Mouse (Mus musculus) adrenal gland, adult 18-20 months (tissue): ENCODE data around the gene Pphln1. TPM values are rescaled to one million over a fixed set of nuclear protein-coding genes. Genes with fewer than 3 reads are reported as not detected.

ENCODE experiments used
- DNase-seq, 2 experiments: peaks; one replicate each; pipeline ENCODE4 v3.0.0; 2021 to 2022; ENCODE audit warnings: low spot score in 2 of 2
- total RNA-seq, 2 experiments: library from RNA; stranded (reverse); gene quantifications; 1 replicate in 1 of 2; 2 replicates in 1 of 2; pipeline ENCODE4 v1.2.3; 2021

Pphln1 gene
- total RNA-seq, 2 experiments from 2014 or later = 35.1 to 37.9 TPM

DNA sequence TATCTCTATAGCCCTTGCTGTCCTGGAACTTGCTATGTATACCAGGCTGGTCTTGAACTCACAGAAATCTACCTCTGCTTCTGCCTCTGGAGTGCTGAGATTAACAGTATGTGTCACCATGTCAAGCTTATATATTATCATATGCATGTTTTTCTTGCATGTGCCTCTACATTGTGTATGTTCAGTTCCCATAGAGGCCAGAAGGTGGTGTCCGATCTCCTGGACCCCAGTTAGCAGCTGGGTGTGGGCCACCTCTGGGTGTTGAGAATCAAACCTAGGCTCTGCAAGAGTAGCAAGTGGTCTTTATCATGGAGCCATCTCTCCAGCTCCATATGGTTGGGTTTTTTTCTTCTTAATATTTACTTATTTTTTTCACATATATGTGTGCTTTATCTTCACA is 24.4 kb downstream of the Pphln1 start:
- no peak for DNase-seq

DNA sequence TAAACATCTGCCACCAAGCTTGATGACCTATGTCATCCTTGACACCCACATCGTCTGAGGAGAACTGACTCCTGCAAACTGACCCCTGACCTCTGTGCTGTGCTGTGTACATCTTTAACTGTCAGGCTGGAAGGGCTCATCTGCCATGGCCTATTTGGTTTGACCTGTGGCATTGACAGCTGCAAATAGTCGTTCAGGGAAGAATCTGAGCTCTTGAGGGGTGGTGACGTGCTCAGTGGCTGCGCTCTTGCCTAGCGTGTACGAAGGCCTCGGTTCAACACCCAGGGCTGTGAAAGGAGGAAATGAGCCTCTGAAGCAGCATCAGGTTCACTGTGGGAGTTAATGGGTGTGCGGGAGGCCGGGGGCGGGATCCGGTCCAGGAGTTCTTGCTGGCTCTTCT is 35.7 kb downstream of the Pphln1 start:
- no peak for DNase-seq

DNA sequence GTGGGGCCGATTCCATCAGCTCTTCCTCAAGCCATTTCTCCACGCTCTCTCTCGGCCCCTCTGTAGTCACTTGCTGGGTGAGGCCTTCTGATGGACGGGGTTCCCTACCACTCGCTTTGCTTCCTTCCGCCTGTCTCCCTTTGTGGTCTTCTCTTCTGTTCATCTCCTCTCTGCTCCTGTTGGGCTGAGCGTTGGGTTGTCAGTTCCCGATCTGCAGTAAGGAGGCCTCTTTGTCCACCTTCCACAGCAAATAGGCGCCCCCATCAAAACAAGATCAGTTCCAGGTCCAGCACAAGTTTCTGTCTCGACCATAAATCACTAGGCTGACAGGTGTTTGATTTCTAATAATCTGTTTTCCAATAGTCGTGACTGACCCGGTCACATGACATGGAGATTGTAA is 37.8 kb downstream of the Pphln1 start:
- DNase-seq = no peak

DNA sequence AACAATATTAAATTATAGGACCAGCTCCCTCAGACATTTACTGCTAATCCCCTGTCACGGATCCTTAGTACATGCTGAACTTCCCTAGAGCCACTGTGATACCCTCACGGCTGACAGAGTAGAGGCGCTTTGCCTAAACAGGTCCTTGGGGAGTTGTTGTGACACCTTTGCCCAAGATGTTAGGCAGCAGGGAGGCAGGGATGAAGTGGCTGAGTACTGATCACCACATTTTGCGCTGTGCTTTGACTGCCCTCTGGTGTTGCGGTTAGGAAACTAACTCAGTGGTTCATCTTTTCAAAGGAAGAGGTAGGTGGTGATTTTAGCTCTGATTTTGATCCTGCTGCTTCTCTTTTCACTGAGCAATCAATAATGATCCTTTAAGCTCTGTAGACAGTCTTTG is 40.5 kb downstream of the Pphln1 start:
- peak; percentile 51 to 53 for DNase-seq

DNA sequence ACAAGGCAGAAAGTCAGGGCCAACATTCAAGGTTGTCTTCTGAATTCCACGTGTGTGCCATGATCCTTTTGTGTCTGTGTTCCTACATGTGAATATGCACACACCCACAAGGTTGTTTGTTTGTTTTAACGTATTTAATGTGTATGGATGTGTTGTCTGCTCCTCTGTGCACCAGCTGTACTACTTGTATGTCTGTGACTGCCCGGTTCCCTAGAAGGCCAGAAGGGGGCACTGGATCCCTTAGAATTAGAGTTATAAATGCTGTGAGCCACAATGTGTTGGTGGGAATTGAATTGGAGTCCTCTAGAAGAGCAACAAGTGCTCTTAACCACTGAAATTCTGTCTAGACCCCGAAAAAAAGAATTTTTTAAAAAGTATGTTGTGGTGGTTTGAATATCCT is 44.1 kb downstream of the Pphln1 start:
- DNase-seq = no peak

DNA sequence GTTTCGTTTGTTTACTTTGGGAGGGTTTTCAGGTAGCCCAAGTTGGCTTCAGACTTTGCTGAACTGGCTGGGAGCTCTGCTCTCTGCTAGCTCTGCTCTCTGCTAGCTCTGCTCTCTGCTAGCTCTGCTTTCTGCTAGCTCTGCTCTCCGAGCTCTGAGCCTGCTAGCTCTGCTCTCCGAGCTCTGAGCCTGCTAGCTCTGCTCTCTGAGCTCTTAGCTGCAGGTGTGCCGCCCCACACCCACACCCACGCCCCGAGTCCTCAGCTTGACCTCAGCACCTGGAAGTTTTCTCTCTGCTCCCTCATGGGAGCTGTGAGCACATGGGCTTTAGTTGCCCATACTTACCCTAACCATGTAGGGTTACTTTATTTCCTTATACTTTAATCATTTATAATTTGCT is 45.5 kb downstream of the Pphln1 start:
- no peak for DNase-seq

DNA sequence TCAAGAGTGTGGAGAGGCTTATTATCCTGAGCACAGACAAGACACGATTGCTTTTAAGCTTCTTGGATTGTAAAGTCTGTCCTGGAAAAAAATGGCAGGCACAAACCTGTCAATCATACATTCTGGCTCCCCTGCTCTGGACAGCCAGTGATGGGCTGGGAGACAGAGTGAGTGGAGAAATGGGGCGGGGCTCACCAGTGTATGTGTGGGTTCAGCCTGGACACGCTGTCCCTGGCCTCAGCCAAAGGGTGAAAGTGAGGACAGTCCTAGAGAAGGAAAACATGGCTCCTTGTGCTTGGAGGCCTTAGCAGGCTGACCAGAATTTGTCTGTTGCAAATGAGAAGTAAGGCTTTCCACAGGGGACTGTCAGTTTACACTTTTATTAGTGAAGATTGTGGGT is 50.7 kb downstream of the Pphln1 start:
- no peak for DNase-seq

DNA sequence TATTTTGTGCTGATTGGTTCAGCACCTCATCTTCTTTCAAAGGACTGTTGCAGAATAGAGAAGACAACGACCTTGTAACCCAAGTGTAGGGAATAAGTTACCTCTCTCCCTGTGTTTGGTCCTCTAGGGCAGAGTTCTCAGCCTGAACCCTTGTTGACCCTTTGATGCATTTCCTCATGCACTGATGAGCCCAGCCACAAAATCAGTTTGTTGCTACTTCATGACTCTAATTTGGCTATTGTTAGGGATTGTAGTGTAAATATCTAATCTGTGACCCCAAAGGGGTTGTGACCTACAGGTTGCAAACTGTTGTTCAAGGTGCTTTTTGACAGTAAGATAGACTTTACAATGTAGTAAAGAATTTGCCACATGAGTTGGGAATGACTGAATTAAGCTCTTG is 55.1 kb downstream of the Pphln1 start:
- DNase-seq = no peak

DNA sequence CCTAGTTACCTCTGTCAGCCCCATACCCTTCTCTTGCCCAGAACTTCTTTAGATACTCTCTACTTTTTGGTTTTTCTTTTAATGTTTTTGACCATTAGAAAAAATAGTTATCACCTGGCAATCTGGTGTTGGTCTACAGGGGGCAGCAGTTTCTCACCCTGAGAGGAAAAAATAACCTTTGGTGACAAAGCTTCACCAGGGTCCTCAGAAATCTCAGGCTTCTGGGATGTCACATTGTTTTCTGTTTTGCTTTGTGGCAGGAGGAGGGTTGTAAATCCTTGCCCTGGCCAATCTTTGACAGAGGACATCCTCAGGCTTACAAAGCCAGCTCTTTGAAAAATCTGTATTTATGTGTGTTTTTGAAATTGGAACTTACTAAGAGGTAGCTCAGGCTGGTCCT is 57.9 kb downstream of the Pphln1 start:
- no peak for DNase-seq

DNA sequence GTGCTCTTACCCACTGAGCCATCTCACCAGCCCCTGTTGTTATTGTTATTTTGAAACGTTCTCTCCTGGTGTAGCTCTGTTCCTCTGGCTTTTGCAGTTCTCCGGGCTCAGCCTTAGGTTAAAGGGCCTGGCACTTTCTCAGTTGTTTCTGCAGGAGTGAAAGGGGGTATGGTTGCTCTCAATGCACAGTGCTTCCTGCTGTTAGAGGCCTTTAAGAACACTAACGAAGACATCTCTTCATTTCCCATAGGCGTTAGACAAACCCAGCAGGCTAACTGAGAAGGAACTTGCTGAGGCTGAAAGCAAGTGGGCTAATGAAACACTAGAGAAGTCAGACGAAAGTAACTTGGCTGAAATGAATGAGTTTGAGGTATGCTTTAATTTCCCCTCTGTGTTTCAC is 61.3 kb downstream of the Pphln1 start:
- no peak for DNase-seq

DNA sequence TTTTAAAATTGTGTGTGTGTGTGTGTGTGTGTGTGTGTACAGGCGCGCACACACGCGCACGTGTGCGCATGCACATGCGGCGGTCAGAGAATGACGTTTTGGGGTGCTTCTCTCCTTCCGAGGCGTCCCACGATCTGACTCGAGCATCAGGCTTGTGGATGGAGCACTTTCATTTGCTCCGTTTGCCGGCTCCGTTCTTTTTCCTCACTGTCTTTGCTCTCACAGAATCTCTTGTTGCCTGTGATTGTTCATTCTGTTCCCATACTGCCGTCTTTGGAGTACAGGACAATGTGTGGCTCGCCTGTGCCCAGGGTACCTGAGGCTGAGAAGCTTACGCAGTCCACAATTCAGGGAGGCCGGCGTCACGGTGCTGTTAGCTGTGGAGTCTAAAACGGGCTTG is 62.9 kb downstream of the Pphln1 start:
- no peak for DNase-seq

DNA sequence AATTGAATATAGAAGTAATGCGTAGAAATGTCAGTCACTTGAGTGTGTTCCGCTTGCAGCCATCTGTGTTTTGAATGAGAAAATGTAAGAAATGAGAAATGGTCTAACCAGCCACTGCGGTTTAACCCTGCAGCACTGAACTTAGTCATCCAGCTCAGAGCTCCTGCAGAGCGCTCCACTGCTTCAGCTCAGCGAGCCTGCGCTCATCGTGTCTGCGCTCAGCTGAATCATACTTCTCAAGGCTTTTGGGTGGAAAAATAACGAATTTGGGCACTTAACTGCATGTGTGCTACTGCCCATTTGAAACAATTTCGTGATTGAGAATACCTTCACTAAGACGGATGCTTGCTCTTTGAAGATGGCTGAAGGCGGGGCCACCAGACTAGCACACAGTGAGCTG is 73.5 kb downstream of the Pphln1 start:
- DNase-seq = peak in 1 of 2 experiments; percentile 28

DNA sequence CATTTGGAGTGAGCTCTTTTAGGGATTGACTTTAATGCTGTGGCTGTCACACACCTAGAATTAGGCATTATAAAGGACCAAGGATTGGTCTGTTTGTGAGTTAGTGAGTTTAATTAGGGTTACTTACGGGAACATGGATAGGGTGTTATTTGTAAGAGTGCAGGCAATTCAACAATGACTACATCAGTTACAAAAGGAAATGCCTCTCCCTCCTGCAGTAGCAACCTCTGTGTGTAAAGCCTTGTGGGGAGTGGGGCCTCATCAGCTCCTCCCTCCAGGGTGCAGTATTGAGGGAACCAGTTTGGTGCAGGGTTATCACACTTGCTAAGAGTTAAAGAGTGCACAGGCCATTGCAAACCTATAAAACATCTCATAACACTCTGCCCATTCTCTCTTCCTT is 73.9 kb downstream of the Pphln1 start:
- DNase-seq = no peak

DNA sequence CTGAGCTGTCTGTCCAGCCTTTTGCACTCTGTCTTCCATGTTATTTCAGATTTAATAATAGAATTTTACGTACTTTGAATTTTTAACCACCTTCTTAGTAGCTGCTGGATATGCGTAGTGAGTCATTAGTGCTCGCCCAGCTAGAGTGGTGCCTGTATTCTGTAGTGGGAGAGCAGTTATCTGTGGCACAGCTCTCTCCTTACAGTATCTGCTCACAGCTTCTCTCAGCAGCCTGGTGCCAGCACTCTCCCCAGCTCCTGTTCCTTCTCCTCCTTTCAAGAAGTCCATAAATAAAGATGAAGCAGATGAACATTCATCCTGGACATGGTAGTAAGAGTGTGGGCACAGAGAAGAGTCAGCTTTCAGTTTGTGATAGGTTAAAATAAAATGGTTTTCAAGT is 76.1 kb downstream of the Pphln1 start:
- DNase-seq = no peak

DNA sequence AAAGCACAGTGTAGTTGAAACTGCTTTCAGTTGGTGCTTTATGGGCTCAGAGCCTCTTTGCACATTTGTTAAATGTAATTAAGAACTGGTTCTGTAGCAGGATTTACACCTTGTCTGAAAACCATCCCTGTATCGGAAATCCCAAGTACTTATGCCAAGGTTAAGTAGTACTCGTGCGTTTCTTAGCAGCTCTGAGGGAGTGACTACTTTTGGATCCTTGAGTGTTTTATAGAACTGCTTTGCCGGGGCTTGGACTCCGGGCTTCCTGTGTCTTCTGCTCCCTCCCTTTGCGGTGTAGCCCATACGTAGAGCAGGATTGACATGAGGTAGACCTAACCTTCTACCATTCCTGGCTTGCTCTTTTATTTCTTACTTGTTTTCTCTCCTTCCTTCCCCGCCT is 77.5 kb downstream of the Pphln1 start:
- DNase-seq = no peak

DNA sequence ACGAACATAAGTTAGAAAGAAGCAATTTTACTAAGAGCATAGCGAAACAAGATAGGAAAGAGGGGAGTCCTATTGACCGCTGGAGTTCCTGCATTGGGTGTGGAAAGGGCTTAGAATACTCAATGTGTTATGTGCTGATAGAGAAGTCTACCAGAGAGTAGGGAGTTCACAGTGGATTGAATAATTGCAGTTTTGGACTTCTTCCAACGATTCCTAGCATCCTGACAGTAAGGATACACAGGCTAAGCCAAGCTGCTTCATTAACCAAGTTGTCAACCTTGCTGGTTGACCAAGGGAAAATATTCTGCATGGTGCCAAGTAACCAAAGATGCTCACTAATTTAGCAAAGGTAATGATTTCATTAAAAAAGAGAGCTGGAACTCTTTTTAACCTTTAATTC is 79.6 kb downstream of the Pphln1 start:
- DNase-seq = no peak

DNA sequence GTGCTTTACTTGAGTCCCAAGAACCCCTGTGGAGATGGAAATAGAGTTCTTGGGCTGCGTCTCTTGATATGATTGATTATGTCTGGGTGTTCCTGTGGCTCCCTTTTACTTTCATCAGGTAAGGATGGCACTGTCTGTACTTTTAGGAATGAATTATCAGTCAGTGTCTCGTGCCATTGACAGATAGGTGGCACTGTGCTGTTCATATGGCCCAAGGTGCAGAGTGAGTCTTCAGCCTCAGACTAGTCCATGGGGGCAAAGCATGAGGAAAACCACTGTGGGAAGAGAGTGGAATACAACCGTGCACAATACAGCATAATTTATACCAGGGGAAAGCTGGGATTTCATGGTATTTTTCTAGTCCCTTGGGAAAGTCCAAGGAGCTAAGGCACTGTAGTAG is 80.5 kb downstream of the Pphln1 start:
- no peak for DNase-seq

DNA sequence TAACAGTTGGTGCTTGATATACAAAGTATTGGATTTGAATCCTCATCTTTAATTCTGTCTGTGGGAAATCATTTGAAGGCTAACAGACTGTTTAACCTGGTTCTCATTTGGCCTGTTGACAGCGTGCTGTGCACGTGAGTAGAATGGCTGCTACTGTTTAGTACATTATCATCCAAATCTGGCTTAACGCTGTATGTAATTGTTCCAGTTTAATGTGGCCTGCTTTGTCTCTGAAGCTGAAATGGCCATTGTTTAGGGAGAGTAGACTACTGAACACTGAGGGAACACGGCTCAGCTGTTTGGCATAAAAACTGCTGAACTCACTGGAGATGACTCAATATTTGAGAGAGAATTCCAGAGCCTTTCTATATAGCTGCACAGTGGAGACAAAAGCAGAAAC is 81.3 kb downstream of the Pphln1 start:
- DNase-seq = no peak

DNA sequence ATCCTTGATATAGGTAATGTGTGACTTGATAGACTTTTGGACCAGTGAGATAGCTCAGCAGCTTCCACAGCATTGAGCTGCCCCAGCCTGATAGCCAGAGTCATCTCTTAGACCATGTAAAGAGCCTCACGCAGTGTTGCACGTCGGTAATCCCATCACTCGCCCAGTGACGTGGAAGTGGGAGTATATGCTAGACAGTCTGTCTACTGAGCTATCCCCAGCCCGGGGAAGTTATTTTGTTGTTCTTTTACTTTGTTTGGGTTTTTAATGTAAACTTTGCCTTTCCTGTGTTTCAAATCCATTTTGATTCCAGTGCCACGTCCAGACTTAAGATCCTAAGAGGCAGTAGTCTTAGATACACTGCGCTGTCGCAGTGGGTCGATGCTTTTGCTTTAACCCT is 83.0 kb downstream of the Pphln1 start:
- no peak for DNase-seq

DNA sequence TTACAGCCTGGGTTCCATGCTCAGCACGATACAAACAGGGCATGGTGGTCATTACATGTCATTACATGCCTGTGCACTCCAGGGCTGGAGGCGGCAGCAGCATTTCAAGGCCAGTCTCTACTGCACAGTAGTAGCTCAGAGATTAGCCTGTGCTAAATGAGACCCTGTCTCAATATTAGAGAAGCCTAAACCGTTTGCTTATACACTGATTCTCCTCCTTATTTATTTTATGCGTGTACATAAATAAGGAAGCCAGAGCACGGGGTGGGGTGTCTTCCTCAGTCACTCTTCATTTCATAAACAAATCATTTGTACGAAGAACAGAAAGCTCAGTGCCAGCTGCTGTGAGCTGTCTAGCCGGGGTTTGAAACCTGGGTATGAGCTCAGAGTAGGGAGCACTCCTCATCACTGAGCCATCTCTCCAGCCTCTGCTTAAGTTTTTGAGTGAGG is 86.1 kb downstream of the Pphln1 start:
- no peak for DNase-seq

DNA sequence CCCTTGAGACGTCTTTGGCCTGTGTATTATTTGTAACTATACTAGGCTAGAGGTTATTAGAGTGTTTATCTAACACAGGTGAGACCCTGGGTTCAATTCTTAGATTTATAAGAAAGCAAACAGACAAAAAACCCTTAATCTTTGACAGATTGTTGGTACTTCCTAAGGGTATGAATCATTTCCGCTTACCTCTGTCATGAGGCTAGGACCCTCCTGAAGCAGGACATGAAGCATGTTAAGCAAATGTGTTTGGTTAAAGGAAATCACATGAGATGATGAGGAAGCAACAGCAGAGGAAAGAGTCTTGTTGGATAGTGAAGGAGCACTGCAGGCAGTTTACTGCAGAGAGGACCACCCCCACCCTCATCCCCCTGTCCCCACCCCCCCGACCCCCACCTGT is 87.1 kb downstream of the Pphln1 start:
- DNase-seq = no peak

DNA sequence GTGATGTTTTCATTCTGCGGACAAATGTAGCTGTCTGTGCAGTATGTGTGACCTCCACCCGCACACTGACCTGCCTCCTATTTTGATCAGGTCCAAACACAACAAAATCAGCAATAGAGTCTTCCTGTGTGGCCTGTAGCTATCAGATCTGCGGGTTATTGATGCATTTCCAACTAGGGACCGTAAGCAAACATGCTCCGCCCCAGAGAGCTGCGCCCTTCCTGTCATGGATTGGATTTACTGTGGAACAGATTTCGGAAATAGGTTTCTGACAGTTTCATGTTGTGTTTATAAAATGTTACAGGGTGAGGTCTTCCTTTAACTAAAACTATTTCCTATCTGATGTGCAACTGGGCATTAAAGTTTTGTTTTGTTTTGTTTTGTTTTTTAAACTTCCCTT is 87.9 kb downstream of the Pphln1 start:
- DNase-seq = no peak

DNA sequence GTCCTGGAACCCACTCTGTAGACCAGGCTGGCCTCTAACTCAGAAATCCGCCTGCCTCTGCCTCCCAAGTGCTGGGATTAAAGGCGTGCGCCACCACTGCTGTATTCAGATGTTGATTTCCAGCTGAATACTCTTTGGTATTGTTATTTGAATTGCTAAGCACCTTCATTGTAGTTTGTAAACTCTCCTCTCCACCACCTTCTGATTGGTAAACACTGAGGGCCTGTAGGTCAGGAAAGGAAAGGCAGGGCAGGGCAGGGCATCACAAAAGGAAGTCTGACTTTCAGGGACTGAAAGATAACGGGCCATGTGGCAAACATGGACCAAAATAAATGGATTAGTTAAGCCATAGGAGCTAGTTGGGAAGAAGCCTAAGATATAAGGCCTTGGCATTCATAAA is 91.4 kb downstream of the Pphln1 start:
- DNase-seq = no peak

DNA sequence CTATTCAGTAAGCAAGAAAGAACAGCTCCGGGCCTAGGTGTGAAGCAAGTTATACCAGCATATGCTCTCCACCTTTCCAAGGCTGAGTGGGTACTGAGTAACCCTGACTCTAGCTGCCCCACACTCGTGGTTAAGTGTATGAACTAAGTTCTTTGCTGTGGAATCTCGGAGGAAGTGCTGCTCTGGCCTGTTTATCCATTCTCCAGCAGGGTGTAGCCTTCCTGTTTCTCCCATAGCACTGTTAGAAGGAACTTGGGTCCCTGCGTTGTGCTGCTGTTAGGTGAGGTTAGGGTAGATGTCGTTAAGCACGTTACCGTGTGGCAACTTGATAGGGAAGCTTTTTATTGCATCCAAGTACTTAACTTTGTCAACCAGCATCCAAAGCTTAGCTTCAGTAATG is 96.5 kb downstream of the Pphln1 start:
- DNase-seq = no peak
